Mouse (Mus musculus) G1E (cell line): ENCODE results near the gene Lgals9.

Source experiments
- CTCF ChIP-seq: IDR thresholded peaks from 2 replicates; pipeline ENCODE4 v1.5.1; 2012; ENCODE audit warnings: low read depth, low read length, inconsistent platforms, mixed read lengths
- GATA1 ChIP-seq: IDR thresholded peaks from 2 replicates; pipeline ENCODE4 v1.6.1; 2012; ENCODE audit warnings: borderline replicate concordance, low read length, inconsistent platforms, mixed read lengths
- TAL1 ChIP-seq: conservative IDR thresholded peaks from 2 replicates; pipeline ENCODE4 v1.6.1; 2012; ENCODE audit warnings: low read depth, low read length, inconsistent platforms, mixed read lengths

DNA sequence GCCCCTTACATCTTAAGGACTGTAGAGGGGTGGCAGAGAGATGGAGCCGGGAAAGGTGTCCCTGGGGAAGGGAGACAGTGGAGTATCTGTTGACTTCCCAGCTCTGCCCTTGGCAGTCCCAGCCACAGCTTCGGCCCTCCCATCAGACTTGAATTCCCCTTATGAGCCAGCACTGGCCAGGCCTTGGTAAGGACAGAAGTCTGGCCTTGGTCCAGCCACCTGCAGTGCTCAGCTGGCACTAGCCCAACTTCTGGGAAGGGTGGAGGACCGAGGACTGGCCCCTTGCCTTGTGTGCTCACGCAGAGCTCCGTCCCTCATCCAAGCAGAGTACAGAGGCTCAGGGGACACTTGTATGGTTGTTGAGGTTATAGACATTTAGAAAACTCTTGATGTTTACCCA lies 55.4 kb downstream of the Lgals9 start:
- no peak for TF ChIP-seq CTCF
- no peak for TF ChIP-seq GATA1
- TF ChIP-seq TAL1, result no peak
